Mouse (Mus musculus): ENCODE data around the gene Fbxl12.

GRCm38 (mm10) chr9:20653859-20654258 lies 9.3 kb upstream of the Fbxl12 start:
- no peak for TF ChIP-seq CTCF (IDR thresholded peaks at IDR 0.05; ENCODE audit: low read depth, low read length)
- TF ChIP-seq GATA1 (IDR thresholded peaks at IDR 0.05; ENCODE audit: borderline replicate concordance, low read length), result no peak
- TF ChIP-seq TAL1 (conservative IDR thresholded peaks at IDR 0.05; ENCODE audit: low read depth, low read length), result no peak
